Mouse (Mus musculus) spleen, postnatal 36 days (tissue): ENCODE measurements around the gene Cxcl5.
"Not testable (repeated sequence)": the region's sequence is repeated elsewhere in the genome, so short reads cannot be mapped to it uniquely, and the experiment has no call there.

Experiments used
- DNase-seq, 2 experiments: peaks; one replicate each; pipeline ENCODE4 v3.0.0; 2022; ENCODE audit warnings: low spot score in 2 of 2, mixed read lengths in 1 of 2

Gene Cxcl5

GRCm38 (mm10) chr5:90785659-90786588 lies 26.8 kb downstream of the Cxcl5 start, which contains the start of gene Cxcl3:
TSS of gene Cxcl3 (plus strand) at chr5:90786103.
- DNase-seq, result no peak

DNA sequence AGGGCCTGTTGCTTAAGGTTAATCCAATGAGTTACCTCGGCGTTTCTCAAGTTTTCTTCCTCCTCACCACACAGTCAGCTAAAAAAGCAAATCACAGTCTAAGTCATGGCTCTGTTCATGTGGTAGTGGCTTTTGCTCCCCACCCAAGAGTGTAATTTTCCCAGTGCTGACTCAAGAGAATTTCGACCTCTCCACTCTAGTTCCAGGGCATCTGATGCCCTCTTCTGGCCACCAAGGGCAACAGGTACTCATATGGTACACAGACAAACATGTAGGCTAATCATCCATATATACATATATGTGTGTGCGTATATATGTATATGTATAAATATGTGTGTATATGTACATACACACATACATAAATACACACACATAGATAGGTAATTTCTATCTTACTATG lies 29.0 kb downstream of the Cxcl5 start:
- no peak for DNase-seq

DNA sequence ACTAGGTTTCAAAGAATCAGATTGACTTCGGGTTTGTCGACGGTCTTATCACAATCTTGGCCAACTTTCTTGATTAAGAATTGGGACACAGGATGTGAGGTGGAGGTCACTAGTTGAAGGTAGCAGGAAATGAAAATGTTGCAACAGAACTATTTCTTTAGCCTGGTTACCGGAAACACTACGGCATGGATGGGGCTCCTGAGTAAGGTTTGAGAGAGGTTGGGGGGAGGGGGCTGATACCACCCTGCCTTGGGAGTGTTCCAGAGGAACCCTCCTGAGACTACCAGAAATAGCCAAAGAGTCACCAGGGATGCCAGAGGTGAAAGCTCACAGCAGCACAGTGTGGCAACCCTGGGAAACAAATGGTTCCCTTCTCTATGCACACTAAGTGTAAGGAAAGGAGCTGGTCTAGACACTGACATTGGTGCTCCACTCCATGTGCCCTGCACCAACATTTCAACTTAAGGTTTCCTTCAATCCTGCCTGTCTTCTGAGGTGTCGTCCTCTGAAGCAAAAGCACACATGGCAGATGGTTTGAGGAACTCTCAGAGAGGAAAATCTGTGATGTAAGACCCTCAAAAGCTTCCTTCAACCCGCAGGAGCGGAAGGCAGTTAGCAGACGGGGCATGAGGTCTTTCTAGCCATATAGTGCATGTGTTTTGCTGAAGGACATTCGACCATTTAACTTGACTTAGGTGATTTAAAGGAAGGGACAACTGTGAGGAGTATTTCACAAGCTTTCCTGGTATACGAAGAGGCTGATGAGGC lies 30.3 kb downstream of the Cxcl5 start:
- no peak for DNase-seq

DNA sequence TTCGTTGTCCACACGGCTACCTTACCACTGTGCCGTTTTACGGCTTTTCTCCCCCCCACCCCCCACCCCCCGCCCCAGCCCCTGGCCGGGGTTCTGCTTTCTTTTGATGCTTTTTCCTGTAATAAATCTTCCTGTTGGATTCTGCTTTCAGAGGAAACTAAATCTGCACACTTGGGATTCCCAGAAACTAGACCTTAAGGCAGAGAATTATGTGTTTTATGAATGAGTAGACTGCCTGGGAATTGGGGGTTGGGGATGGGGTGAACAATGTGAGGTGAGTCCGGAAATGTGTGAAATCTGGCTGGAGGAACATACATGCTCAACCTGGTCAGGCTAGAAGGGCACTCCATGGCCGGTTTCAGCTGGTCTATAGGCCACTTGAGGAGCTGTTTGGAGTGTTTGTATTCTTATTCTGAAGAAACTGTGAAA lies 30.9 kb downstream of the Cxcl5 start:
- no peak for DNase-seq

DNA sequence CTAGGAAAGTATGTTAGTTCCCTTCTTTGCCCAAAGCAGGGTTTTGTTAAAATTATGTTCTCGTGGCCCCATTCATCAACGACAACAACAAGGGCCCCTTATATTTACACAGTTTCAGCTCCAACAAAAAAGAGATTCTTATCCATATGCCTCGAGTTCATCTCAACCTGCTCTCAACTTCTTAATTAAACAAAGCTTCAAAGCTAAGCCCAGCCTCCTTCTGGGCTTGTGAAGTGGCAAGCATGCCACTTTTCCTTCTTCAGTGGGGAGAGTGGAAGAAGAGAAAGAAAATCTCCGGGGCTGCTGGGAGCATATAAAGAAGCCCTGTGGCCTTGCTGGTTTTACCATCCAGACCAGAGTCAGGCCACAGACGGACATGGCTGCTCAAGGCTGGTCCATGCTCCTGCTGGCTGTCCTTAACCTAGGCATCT lies 35.0 kb downstream of the Cxcl5 start, which contains the start of gene Cxcl15:
Cxcl15 (plus strand) TSS at position 340 of the 431 bp plus-strand sequence.
- no peak for DNase-seq

GRCm38 (mm10) chr5:90795392-90795791 lies 36.2 kb downstream of the Cxcl5 start:
- DNase-seq, result not testable (repeated sequence)

DNA sequence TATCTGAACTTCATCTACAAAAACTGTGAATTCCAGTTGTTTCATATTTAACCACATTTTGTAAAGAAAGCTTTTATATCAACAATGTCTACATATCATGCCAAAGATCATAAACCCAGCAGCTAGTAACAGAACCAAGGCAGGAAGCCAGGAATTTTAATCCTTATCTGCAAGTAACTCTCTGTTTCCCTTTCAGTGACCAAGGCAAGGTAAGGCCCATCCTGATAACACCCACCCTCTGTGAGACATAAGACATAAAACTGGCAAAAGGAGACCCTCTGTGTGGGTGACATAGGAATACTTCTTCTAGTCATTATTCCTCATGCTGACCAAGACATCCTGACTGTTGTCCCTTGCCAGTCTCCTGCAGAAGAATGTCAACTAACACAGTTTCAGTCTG lies 45.4 kb downstream of the Cxcl5 start:
- DNase-seq, result no peak

GRCm38 (mm10) chr5:90806050-90806449 lies 46.9 kb downstream of the Cxcl5 start:
- no peak for DNase-seq

DNA sequence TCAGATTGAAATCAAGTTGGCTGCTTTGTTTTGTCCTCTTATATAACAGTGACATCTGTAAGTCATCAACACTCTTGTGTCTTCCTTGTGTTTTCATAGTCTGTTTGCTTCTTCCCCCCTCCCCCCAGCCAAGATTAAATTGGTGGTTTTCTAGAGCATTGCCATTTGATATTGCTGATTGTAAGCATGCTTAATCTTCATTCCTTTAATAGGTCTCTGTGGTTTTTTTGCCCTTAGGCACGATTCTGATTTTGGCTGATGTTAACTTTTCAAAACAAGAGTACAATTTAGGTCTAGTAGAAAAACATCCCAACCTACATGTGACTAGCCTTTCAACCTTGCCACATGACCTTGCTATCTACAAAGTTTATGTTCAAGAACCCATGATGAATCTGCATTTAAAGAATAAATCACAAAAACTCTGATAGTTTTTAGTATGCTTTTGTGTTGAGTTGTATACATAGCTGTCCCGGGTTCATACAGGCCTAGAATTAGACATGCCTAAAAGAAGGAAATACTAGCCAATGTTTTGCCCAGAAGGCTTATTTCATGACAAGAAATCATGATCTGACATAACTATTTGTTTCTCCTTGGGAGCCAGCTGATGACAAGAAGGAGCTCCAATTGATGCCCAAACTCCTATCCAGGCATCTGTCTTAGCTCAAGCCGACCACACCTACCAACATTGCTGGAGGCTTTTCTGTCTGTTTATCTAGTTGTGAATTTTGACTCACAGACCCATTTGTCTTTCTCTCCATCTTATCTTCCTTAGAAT lies 48.2 kb downstream of the Cxcl5 start:
- no peak for DNase-seq
